ENCODE assay signal across 14 mouse cellular contexts in genomic region chr9:95266179-95266578, GRCm38 (mm10).
"Had no signal": no experiment of that assay in that cellular context is flagged by ENCODE, and none has a peak within 500 bp of the region (broad histone marks: within the 10 kb centered on the region; RNA-seq: fewer than 3 reads in every experiment).

No protein-coding gene starts in this region.

- ATAC-seq: liver, postnatal 0 days; lung, postnatal 0 days; midbrain, embryonic 15.5 days had no signal

- DNase-seq: liver, postnatal 0 days; lung, adult 2 months; lung, postnatal 14 days; lung, postnatal 36 days; right cerebral cortex, postnatal 14 days; thymus, adult 2 months; thymus, postnatal 25 days; thymus, postnatal 4 days had no signal

- H3K27me3 ChIP-seq: lung, embryonic 15.5 days; midbrain, embryonic 13.5 days; midbrain, embryonic 15.5 days; neural tube, embryonic 12.5 days; stomach, embryonic 15.5 days had no signal
